Mouse (Mus musculus) embryonic facial prominence, embryonic 11.5 days (tissue): ENCODE results near the gene Il1rn. TPM values are rescaled to one million over a fixed set of nuclear protein-coding genes. Genes with fewer than 3 reads are reported as not detected.

ENCODE experiments used
- ATAC-seq: fragments of 200-750 bp; cut with Nextera tagmentation; replicated peaks from 2 replicates; pipeline ENCODE4 v1.8.0; 2017; ENCODE audit warnings: low read depth; ENCODE audit not compliant: insufficient number of reproducible peaks, low FRiP score, low TSS enrichment
- DNase-seq: peaks from one replicate; pipeline ENCODE4 v3.0.0-alpha.2; 2015; ENCODE audit warnings: low spot score
- H3K27ac ChIP-seq: fragments of 300-500 bp; sonication (generic); replicated peaks from 2 replicates; pipeline ENCODE4 v1.5.1; 2014; ENCODE audit warnings: mild to moderate bottlenecking, low read depth, low read length, control low read depth
- H3K27me3 ChIP-seq: fragments of 300-500 bp; sonication (generic); 2 replicates; pipeline ENCODE4 v1.6.1; 2014; ENCODE audit warnings: mild to moderate bottlenecking, low read length, moderate library complexity, mixed read lengths; ENCODE audit not compliant: control insufficient read depth, insufficient read depth
- H3K36me3 ChIP-seq: fragments of 300-500 bp; sonication (generic); replicated peaks from 2 replicates; pipeline ENCODE4 v1.6.1; 2014; ENCODE audit warnings: low read depth, mild to moderate bottlenecking, low read length, moderate library complexity, mixed read lengths; ENCODE audit not compliant: control insufficient read depth, insufficient read depth
- H3K4me1 ChIP-seq: fragments of 300-500 bp; sonication (generic); 2 replicates; pipeline ENCODE4 v1.6.1; 2014; ENCODE audit warnings: low read length, mixed read lengths; ENCODE audit not compliant: control insufficient read depth, insufficient read depth
- H3K4me2 ChIP-seq: fragments of 300-500 bp; sonication (generic); 2 replicates; pipeline ENCODE4 v1.6.1; 2014; ENCODE audit warnings: low read depth, mild to moderate bottlenecking, control low read depth, low read length, moderate library complexity
- H3K4me3 ChIP-seq: fragments of 300-500 bp; sonication (generic); 2 replicates; pipeline ENCODE4 v1.5.1; 2014; ENCODE audit warnings: low read depth, low read length, control low read depth
- H3K9ac ChIP-seq: fragments of 300-500 bp; sonication (generic); replicated peaks from 2 replicates; pipeline ENCODE4 v1.6.1; 2014; ENCODE audit warnings: mild to moderate bottlenecking, control low read depth, low read length
- H3K9me3 ChIP-seq: fragments of 300-500 bp; sonication (generic); replicated peaks from 2 replicates; pipeline ENCODE4 v1.6.1; 2016; ENCODE audit warnings: mild to moderate bottlenecking, low read length, inconsistent platforms, mixed read lengths; ENCODE audit not compliant: control insufficient read depth
- WGBS: fragments of 180-500 bp; shearing (Covaris S2); extraction: QIAGEN DNeasy Blood & Tissue Kit; methylation state at CpG from one replicate; pipeline ENCODE4 v1.1.7; 2014; 5-methylcytosine and 5-hydroxymethylcytosine counted together
- polyA plus RNA-seq: library from polyadenylated mRNA; unstranded; fragments of >200 nt; fragmentation: Nextera tagmentation; extraction: Ambion mirVana; gene quantifications from 2 replicates; pipeline ENCODE4 v1.2.1, GENCODE M21; 2014

Il1rn gene
- polyA plus RNA-seq, 1 experiment from 2014 or later: not detected

- H3K9ac ChIP-seq: no peak overlapping the region
- DNase-seq (no peak), ATAC-seq (no peak)
- 88% methylated on average over 3 of the region's 3 CpGs for WGBS
- no peaks in the 10 kb centered on the region for H3K9me3 ChIP-seq
- no peak overlapping the region for H3K27ac ChIP-seq
- no peaks in the 10 kb centered on the region for H3K36me3 ChIP-seq
- no peak overlapping the region for H3K4me3 ChIP-seq
- H3K27me3 ChIP-seq: no peaks in the 10 kb centered on the region
- no peaks in the 10 kb centered on the region for H3K4me1 ChIP-seq
- H3K4me2 ChIP-seq: no peak overlapping the region
Measured at GRCm38 (mm10) chr2:24400711-24401110, 64.1 kb downstream of the Il1rn start.

Other genes starting within 250 kb of the Il1rn start
- not detected in 2 replicates for gene Tbpl2, start 240.3 kb upstream of the Il1rn start, polyA plus RNA-seq
- not detected in 2 replicates for gene Il1f8, start 183.7 kb upstream of the Il1rn start, polyA plus RNA-seq
- gene Il1f9, start 150.4 kb upstream of the Il1rn start, polyA plus RNA-seq: not detected in 2 replicates
- not detected in 2 replicates for gene Il1f6, start 121.4 kb upstream of the Il1rn start, polyA plus RNA-seq
- 0.20 TPM in 1 of 2 replicates, not detected in the other for gene Il1f5, start 59.9 kb upstream of the Il1rn start, polyA plus RNA-seq
- not detected in 2 replicates for gene Il1f10, start 45.7 kb upstream of the Il1rn start, polyA plus RNA-seq
- gene Psd4, start 30.7 kb downstream of the Il1rn start, polyA plus RNA-seq: 1.3 and 1.6 TPM in 2 replicates
- 0.98 and 1.6 TPM in 2 replicates for gene Pax8, start 138.7 kb downstream of the Il1rn start, polyA plus RNA-seq